Mouse (Mus musculus) gastrocnemius, postnatal 36 days (tissue): ENCODE measurements around the gene Btbd35f25. TPM values are rescaled to one million over a fixed set of nuclear protein-coding genes. Genes with fewer than 3 reads are reported as not detected.
"Not testable (repeated sequence)": the region's sequence is repeated elsewhere in the genome, so short reads cannot be mapped to it uniquely, and the experiment has no call there.

Source experiments
- DNase-seq, 2 experiments: peaks; one replicate each; pipeline ENCODE4 v3.0.0; 2022
- intact Hi-C: fragments of 180-260 bp; cut with DNase I; formaldehyde crosslinking; loops from one replicate; pipeline ENCODE4 v1.15.1; 2025
- long read RNA-seq, 2 experiments: library from polyadenylated mRNA; stranded (forward); transcript quantifications; one replicate each; pipeline ENCODE4 v2.0.0; 2021
- total RNA-seq, 2 experiments: library from RNA; stranded (reverse); gene quantifications; 2 replicates each; pipeline ENCODE4 v1.2.3; 2021

Gene Btbd35f25
- total RNA-seq = not detected
- long read RNA-seq, experiment 1 = 0 reads
- long read RNA-seq, experiment 2 = 0 reads

DNA sequence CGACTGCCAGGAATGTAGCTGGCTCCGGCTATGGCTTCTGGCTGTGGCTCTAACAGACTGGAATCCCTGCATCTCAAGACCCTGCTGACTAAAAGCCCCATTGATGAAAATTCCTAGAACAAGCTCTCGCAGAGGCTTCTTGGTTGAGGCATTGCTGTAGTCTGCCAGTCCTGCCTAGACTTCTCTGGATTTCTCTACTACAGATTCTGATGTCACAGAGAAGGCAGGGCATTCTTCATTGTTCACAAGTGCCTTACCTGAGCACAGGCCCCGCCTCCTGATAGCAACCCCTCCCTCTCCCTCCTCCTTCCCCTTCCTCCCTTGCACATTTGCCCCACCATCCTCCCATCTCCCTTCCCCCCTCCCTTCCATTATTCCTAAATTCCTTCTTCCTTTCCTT, at the start of gene Btbd35f25:
Gene Btbd35f25, minus strand, starts transcription at position 101 of the 400 bp plus-strand sequence.
- intact Hi-C loops, DNase-seq: not testable (repeated sequence)

GRCm38 (mm10) chrX:31766255-31766654, 49.3 kb upstream of the Btbd35f25 start:
- intact Hi-C loops = no loop called here
- DNase-seq = no peak

- DNase-seq = no peak
These were observed 47.0 kb upstream of the Btbd35f25 start for GRCm38 (mm10) chrX:31764001-31764400.

DNA sequence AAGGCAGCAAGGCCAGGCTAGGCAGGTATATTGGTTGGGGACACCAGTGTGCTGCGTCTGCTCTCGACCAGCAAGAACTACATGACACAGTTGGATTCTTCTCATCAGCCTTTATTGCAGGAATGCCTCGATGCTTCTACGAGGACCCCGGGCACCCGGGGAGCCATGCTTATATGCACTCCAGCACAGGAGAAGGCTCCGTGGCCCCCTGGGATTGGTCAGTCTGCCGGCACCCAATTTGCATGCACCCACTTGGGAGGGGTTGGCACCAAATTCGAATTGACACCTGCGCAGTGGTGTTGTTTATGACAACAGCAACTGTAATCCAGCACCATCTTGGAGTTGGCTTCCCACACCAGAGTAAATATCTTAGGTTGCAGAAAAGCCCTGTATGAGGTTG, 28.1 kb upstream of the Btbd35f25 start:
- no peak for DNase-seq
- intact Hi-C loops = loop anchor here (1.0 kb wide), 1 partner anchor 11 kb away; no protein-coding TSS in a partner anchor

More at GRCm38 (mm10) chrX:31764001-31764400, 47.0 kb upstream of the Btbd35f25 start:
- intact Hi-C loops = no loop called here

DNA sequence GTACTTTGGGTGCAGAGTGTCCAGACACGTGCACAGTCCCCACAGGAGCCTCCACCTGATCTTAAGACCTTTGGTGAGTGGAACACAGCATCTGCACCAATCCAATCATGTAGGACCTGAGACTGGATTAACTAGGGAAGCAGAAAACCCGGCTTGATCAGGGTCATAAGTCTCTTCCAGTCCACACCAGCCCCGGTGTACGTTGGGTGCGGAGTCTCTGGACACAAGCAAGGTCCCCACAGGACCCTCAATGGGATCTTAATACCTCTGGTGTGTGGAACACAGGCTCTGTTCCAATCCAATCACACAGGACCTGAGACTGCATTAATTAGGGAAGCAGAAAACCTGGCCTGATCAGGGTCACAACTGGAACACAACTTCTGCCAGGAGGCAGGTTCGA, 20.0 kb upstream of the Btbd35f25 start:
- no peak for DNase-seq
- intact Hi-C loops = no loop called here

Other genes with a start within 250 kb of the Btbd35f25 start
- gene Gm21883, start 142.9 kb downstream of the Btbd35f25 start, total RNA-seq = not detected
- not detected for gene Spin2e, start 98.2 kb downstream of the Btbd35f25 start, total RNA-seq
- gene Gm21637, start 244.9 kb upstream of the Btbd35f25 start, total RNA-seq = not detected